Comparison of ENCODE assay signal across 24 mouse cellular contexts in the genomic region with DNA sequence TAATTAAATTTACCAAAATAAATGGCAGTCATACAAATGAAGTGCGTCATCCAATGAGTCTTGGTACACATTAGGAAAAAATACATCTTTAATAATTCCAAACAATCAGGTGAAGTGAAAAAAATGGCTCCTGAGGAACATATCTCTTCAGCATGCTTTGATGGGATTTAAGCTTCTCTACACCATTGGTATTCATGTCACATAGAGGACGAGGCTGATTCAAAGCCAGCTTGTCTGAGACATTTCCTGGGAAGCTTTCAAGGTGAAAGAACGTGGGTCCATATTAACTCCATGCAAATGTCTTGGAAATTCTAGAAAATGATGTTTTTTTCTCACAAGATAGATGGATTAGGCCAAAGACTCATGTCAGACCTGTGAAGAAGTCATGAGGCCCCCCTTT.
"Had no signal": no experiment of that assay in that cellular context is flagged by ENCODE, and none has a peak within 500 bp of the region (broad histone marks: within the 10 kb centered on the region; RNA-seq: fewer than 3 reads in every experiment).

No protein-coding gene starts in this region.

- H3K27ac ChIP-seq: gastrocnemius, adult 2 months; heart, embryonic 10.5 days; hindbrain, embryonic 10.5 days; hindbrain, embryonic 12.5 days; intestine, embryonic 15.5 days; left cerebral cortex, adult 2 months; limb, embryonic 10.5 days; limb, embryonic 12.5 days had no signal

- H3K4me1 ChIP-seq: heart, embryonic 10.5 days; heart, embryonic 12.5 days; hindbrain, embryonic 10.5 days; hindbrain, embryonic 12.5 days; intestine, embryonic 15.5 days; limb, embryonic 12.5 days had no signal

- H3K9ac ChIP-seq: heart, embryonic 12.5 days; hindbrain, embryonic 12.5 days; intestine, embryonic 15.5 days; limb, embryonic 12.5 days had no signal

- H3K27me3 ChIP-seq: heart, embryonic 12.5 days; hindbrain, embryonic 12.5 days; intestine, embryonic 15.5 days; limb, embryonic 12.5 days had no signal

- DNase-seq: gastrocnemius, adult 2 months; gastrocnemius, postnatal 10 days; gastrocnemius, postnatal 25 days; heart, adult 18-20 months; heart, postnatal 10 days; heart, postnatal 4 days; kidney, adult 18-20 months; kidney, adult 8-10 months; kidney, postnatal 10 days; kidney, postnatal 25 days; kidney, postnatal 4 days; liver had no signal

- H3K36me3 ChIP-seq: heart, embryonic 10.5 days; heart, embryonic 12.5 days; hindbrain, embryonic 10.5 days; hindbrain, embryonic 12.5 days; intestine, embryonic 15.5 days; limb, embryonic 10.5 days; limb, embryonic 12.5 days had no signal

- H3K4me2 ChIP-seq: heart, embryonic 12.5 days; hindbrain, embryonic 12.5 days; intestine, embryonic 15.5 days; limb, embryonic 12.5 days; liver, embryonic 11.5 days had no signal

- ATAC-seq: inflammation-experienced regulatory T-cells, adult 6 months; intestine, embryonic 15.5 days; intestine, postnatal 0 days had no signal

- H3K4me3 ChIP-seq: gastrocnemius, adult 2 months; heart, embryonic 10.5 days; heart, embryonic 12.5 days; hindbrain, embryonic 10.5 days; hindbrain, embryonic 12.5 days; intestine, embryonic 15.5 days; layer of hippocampus, adult 2 months; left cerebral cortex, adult 2 months; limb, embryonic 10.5 days; limb, embryonic 12.5 days had no signal

- H3K9me3 ChIP-seq: heart, embryonic 10.5 days; hindbrain, embryonic 10.5 days; hindbrain, embryonic 12.5 days; intestine, embryonic 15.5 days; limb, embryonic 10.5 days had no signal
